Mouse (Mus musculus): ENCODE data around the gene Ndufb4.
A peak's percentile ranks its signal among the peaks of the same experiment; 100 is the strongest.
"Not testable (repeated sequence)": the region's sequence is repeated elsewhere in the genome, so short reads cannot be mapped to it uniquely, and the experiment has no call there.

Ndufb4 gene

DNA sequence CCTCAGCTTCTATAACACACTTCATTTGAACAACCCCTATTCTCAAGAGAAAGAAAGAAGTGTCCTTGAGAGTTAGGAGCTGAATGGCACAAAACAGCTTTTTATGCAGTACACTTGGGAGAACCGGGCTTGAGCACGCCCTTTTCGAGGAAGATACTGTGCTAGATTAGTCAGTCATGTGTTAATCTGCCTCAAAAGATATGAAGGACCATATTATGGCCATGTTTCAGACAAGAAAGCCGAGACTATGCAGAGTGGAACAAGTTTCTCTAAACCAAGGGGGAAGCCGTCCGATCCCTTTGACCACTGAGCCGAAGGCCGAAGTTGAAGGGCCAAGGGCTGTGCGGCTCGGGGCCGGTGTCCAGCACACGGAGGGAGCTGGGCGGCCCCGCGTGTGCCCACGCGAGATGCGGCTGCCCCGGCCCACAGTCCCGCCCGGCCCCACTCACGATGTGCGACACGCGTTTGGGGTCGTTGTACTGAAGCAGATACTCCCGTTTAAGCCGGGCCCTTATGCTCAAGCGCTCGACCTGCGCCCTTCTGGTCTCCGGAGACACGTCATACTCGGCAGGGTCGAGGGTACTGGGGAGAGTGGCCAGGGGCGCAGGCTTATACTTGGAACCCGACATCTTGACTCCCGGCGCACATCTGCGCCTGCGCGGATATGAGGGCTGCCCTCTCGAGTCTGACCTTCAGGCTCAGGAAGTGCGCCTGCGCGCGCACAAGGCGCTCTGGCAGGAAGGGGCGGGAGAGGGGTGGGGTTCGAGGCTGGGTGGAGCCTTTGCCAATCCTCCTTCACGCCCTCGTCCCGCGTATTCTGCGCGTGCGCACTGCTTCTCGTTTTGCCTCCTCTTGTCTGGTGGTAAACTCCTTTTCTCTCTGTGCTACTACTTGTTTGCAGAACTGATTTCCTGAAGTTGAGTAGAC is at the start of gene Ndufb4:
Gene Ndufb4 (minus strand): TSS at position 723 of the 927 bp plus-strand sequence.
- peak; percentile 85 to 93 for DNase-seq (ENCODE audit: low spot score in 2 of 2)

DNA sequence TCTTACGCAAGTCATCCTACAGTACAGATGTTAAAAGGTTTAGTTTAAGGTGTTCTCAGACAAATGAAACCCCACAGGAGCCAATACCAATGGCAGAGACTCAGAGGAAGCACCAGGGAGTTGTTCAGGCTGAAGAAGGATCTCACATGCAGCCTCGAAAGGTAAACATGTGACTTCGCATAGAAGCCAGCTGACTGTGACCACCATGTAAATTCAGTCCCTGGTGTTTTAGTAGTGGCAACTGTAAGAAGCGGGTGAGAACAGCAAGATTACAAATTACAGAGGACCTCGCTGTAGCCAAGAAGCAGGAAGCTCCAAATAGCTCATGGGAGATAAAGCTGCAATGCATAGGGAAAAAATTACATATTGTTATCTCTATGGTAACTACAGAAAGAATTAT is 49.6 kb upstream of the Ndufb4 start:
- no peak for DNase-seq (ENCODE audit: low spot score in 2 of 2)

DNA sequence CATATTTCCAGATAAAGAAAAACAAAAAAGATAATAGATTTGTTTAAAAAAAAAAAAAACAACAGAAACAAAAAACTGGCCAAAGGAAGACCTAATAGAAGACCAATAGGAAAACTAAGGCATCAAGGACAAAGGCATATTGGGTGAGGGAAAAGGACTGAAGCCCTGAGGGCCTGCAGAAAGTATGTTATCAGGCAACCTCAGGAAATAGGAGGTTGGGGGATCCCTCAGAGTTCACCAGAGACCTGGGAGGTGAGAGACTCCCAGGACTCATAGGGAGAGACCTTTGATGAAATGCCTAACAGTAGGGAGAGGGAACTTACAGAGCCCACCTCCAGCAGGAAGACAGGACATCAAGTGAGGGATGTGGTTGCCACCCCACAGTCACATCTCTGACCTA is 45.8 kb upstream of the Ndufb4 start:
- DNase-seq (ENCODE audit: low spot score in 2 of 2): not testable (repeated sequence)

DNA sequence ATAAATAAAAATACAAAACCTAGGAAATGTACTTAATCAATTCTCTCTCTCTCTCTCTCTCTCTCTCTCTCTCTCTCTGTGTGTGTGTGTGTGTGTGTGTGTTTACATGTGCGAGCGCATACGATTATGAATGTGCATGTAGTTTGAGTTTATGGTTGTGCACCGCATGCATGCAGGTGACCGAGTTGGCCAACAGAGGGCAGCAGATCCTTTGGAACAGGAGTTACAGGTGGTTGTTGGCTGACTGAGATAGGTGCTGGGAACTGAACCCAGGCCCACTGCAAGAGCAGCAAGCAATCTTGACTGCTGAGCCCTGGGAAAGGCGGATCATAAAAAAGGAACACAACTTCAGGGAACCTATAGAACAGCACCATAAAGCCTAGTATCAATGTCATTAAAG is 44.5 kb upstream of the Ndufb4 start:
- DNase-seq (ENCODE audit: low spot score in 2 of 2): no peak

DNA sequence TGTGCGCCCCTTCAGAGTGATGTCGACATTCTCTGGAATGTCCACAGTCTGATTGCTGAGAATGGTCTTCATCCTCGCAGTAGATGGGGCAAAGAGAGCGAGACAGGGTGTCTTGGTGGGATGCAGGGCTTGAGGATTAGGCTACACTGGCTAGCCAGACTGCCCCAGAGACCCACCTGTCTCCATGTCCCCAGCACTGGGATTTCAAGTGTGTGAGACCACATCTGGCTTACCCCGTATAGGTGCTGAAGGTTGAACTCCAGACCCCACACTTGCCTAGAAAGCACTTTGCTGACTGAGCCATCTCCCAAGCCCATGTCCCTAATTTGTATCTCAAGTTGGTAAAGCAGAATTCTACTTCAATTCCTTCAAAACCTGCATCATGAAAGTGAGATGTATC is 43.0 kb upstream of the Ndufb4 start:
- DNase-seq (ENCODE audit: low spot score in 2 of 2): no peak

DNA sequence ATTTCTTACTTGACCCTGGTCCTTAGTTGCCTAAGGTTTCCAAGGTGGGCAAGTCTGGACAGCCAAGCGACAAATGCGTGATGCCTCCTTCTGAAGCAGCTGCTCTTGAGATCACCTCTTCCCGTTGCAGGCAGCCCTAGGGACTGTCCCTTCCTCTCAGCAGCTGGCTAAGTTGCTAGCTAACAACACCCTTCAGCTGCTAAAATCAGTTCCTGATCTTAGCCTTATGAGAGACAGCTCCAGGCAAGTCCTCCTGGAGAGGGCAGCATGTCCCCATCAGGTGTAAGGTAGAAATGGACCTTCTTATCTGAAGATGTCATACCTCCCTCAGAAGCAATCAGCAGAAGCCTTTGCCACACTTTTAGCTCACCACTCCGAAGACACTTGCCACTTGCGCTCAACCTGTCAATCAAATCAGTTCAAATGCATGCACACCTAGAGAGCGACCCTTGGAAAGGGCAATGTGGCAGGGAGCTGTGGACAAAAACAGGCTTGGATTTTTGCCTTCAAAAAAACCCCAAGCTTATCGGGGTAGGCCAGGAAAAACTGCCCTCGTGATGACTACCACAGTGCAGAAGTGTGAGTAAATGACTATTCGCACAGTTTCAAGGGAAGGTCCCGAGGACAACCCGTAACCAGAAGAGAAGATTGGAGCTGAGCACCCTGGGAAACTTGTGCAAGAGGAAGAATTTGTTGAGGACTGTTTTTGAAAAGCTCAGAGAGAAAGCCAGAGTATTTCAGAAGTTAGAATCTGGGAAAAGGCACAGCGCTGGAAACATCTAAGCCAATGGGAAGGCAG is 36.9 kb upstream of the Ndufb4 start:
- DNase-seq (ENCODE audit: low spot score in 2 of 2): no peak

DNA sequence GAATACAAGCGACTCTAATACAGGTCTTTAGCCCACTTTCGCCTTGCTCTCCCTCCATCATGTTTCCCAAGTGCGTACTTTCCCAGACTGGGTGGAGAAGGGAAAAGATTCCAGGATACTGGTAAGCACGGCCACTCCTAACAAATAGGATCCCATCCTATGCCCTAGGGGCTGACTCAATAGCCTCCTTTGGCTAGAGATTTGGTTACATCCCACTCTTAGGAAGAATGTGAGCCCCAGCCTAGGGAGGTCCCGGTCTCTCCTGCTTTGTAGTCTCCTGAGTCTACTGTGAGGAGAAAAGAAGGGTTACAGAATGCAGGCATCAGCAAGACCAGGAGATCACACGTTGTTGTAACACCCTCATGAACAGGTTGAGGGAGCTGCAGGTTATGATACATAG is 36.2 kb upstream of the Ndufb4 start:
- no peak for DNase-seq (ENCODE audit: low spot score in 2 of 2)

DNA sequence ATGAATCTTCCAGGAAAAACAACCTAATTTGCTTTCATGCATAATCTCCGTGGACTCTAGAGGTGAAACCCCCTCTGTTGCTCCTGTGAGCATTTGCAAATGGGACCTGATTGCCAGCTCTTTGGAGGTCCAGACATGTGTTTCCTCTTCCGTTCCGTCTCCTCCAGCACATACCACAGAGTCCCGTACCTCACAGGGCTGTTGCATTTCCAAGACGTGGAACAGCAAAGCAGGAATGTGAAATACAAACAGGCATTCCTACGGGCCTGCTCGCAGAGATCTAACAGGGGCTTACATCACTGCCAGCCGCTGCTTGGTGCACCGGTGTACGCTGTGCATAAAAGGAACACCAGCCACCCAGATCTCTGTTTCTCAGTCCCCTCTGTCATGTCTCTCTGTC is 35.7 kb upstream of the Ndufb4 start:
- DNase-seq (ENCODE audit: low spot score in 2 of 2): no peak

DNA sequence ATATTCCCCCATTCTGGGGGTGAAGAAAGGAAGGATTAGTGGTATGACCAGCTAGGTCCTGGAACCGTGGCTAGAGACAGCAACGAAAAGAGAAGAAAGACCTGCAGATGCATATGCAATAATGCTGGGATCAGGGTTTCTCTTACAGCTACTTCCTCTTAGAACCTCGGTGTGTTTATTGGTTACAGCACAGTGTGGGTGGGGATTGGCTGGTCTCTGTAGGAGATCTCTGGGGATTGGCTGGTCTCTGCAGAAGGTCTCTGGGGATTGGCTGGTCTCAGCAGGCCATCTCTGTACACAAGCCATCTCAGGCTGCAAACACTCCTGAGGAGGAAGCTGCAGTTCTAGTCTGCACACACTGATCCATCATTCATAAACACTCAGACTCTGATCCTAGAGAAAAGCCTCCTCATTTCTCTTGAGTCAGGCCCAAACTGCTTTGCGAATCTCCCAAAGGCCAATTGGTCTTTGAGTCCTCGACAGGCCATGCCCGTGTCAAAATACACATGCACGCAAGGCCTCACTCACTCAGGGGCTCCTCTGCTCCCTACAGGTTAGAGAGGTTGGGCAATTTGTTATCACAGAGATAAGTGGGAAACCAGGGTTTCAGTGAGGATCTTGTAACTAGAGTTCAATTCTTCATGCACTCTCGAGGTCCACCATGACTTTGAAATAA is 35.1 kb upstream of the Ndufb4 start:
- DNase-seq (ENCODE audit: low spot score in 2 of 2): no peak

DNA sequence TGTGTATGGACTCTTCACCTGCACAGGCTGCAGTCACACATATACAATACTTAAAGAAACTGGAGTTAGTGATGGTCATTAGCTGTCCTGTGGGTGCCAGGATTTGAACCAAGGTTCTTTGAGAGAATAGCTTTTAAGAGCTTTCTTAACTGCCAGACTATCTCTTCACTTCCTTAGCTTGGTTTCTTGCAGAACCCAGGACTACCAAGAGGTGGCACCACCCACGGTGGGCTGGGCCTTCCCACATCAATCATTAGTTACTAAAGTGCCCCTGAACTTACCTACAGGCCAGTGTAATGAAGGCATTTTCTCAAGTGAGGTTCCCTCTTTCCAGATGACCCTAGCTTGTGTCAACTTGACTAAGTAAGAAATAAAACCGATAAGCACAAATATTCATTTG is 33.9 kb upstream of the Ndufb4 start:
- no peak for DNase-seq (ENCODE audit: low spot score in 2 of 2)

DNA sequence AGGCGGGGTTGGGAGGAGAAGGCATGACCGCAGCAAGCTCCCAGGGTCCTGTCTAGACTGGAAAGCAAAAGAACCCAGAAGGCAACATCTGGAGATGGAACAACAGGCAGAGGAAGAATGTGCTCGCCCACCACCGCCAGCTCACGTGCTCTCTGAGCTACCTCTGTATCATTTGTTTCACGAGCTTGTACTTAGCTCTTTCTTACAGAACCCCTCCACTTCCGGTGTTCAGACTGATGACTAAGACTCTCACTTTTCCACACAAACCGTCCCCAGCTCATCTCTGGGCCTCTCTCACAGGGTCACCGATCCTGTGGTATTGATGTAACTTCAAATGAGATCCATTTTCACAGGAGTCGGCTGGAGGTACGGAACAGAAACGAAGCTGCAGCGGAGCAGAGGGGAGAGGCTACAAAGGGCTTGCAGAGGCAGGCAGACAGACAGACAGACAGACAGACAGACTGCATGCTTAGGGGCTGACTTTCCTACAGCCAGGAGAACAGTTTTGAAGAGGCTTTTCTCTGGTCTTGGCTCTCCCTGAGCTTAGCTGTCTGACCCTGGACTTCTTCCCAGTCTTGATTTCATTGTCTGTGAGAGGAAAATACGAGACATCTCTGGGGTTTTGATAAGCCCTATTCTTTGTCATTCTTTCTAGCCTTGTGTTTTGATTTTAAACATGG is 33.2 kb upstream of the Ndufb4 start:
- DNase-seq (ENCODE audit: low spot score in 2 of 2): no peak

DNA sequence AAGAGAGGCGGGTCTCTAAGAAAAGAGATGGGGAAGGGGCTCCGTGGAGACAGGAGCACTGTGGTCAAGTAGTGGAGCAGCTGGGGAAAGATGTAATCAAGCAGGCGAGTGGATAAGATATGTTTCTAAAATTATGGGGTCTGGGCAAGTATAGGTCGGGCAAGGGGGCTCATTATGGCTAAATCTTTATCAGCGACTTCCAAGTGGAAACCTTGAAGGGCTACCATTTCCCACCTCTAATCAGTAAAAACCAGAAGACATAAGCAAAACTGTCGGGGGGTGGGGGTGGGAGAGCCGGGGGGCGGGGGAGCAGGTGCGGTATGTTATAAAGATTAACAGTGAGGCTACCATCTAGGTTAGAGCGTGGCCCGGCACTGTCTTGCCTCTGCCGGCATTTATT is 32.6 kb upstream of the Ndufb4 start:
- DNase-seq (ENCODE audit: low spot score in 2 of 2): no peak

DNA sequence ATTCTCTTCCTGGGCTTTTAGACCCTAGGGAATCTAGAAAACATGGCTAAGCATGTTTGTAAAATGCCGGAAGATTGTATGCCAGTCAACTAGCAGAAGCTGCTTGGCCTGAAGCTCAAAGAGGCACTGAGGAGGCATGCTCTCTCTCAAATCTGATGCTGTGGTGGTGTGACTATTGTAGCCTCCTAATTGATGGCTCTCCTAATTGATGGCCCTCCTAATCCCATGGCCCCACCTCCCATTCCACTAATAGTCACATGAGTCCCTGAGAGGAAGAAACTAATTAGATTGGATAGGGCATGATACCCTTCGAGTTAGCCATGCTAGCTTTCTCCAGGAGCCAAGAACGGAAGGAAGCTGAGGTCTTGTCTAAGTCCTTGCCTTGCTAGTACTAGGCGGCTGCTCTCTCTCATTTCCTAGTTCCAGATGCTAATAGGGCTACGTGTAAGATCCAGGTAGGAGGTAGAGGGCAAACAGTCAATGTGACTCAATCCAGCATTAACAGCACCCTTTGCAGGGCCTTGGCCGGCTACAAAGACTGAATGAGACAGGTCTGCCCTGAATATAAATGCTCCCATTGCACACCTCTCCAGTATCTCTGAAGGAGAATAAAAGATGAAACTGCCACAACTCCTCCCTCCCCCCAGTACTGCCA is 31.8 kb upstream of the Ndufb4 start:
- DNase-seq (ENCODE audit: low spot score in 2 of 2): no peak

DNA sequence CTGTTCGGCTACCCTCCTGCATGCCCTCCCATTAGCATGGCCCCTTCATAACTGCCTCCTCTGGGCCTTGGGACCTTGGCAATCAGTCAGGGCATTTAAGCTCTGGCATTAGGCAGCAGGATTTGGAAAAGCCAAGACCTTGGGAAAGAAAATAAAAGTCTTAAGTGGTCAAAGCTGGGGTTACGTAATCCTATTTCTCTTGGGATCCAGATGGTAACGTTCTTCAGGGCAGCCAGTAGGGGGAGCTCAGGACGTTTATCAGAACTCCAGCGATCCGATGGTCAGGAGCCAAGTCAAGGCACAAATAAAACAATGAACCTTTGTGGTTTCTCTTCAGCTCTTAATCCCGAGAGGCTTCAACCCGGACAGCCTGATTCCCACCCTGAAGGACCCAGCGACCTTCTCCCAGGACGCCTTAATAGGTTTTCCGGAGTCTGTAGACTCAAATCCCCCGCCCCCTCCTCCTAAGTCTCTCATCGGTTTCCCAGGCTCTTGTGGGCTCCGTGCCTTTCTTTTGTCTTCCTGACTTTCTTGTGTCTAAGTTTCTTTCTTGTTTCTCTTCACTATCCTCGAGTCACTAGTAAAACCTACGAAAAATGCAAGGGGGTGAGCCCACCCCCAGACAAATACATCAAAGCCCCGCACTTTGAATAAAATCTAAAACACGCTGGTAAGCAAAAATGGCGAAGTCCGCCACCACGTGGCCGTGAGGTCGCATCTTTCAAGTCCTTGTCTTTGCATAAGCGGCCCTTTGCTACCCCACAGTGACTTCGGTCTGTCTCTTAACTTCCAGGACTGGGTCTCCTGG is 30.6 kb upstream of the Ndufb4 start:
- DNase-seq (ENCODE audit: low spot score in 2 of 2): peak; percentile 59 to 73

DNA sequence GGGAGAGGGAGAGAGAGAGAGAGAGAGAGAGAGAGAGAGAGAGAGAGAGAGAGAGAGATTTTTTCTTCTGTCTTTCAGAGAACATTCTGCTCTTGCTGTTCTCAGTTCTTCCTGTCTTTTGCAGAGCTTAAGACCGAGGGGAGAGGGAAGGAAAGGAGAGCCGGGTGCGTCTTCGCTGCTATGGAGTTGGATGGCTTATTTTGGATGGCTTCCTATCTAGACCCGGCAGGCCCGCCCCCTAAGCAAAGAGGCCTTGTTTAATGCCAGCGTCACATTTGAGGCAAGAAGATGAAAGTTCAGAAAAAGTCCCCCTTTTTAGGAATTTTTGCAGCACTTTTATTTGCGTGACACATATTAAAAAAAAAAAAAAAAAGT is 30.0 kb upstream of the Ndufb4 start:
- DNase-seq (ENCODE audit: low spot score in 2 of 2): no peak

DNA sequence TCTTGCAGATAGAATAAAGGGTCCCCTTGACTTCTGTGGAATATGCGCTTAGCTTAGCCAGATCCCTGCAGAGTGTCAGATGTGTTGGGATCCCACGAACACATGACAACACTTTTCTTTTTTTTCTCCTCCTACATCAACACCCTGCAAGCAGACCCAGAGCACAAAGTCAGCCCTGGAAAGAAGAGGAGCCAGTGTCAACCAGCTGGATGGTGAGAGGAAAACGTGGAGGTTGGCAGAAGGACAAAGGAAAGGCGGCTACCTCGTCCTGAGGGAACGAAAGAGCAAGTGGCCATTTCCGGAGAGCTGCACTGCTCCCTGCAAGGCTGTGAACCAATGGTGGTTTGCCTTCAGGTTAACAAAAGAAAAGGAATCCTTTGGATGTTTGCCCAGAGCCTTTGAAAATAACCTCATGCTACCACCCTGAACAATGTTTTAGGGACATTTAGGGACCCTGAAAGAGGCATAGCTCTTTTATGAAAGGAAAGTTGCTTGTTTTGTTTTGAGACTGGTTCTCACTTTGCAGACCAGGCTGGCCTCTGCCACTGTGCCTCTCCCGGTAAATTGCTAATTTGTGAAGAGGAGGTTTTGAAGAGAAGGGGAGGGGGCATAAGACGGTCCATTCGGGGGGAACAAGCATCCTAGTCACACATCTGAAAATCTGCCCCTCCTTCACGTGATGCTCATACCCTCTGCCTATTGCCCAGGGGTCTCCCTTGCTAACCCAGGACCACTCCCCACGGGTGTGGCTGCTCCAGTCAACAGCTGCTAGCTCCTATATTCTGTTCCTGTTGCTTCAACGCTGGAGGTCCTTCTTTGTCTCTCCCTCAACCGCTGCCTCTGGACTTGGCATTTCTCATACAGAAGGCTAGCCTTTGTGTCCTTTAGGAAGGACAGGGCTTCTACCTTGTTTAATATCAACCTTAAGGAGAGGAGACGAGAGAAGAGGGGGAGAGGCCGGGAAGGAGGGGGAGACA is 29.2 kb upstream of the Ndufb4 start:
- DNase-seq (ENCODE audit: low spot score in 2 of 2): no peak

DNA sequence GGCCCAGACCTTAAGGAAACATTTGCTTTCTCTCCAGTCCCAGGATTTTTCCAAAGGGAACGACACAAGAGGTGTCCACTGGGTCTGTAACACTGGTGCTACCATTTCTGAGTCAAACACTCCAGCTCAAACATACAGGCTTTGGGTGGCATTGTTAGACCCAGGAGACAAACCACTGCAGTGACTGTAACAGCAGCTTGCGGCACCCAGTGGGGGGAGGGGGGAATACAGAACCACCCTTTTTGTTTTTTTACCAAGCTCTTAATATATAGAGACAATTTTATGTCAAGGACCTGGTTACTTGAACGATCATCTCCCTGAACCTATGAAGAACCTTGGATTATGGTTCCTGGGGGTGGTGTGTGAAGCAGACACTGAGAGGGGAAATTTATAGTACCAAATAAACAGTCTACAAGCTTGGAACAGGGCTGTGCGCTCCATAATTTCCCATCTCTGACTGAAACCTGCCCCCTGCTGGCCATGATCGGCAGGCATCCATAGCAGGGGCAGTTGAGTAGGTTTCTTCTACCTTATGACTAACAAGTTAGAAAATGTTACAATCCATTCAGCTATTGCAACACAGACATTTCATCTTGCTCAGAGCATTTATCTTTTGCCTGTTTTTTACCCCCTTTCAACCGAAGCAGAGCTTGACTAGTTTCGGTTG is 28.2 kb upstream of the Ndufb4 start:
- DNase-seq (ENCODE audit: low spot score in 2 of 2): peak; percentile 63 to 66

DNA sequence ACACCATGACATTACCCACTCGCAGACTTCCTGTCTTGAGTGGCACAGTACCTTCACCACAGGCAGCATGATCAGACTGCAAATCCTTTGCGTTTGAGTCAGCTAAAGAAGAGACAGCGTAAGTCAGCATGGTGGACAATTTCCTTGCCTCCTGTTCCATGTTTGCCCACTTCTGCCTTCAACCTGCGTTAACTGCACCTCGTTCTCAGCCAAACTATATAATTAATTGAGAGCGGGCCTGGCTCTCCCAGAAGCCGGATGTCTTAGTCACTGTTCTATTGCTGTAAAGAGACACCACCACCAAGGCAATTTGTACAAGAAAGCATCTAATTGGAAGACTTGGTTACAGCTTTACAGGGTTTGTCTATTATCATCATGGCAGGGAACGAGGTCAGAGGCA is 26.6 kb upstream of the Ndufb4 start:
- DNase-seq (ENCODE audit: low spot score in 2 of 2): no peak

DNA sequence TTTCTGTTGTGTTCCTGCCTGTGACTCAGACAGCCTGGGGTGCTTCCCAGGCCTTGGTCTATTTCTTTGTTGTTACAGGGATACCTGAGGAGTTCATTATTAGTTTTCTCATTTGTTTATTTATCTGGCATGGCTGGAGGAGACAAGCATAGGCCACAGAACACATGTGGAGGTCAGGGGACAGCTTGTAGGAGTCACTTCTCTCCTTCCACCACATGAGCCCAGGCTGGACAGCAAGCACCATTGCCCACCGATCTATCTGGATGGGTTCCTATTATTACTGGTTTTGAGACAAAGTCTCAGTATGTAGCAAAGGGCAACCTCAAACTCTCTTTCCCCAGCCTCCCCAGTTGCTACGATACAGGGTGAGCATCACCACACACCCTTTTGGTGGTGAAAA is 26.0 kb upstream of the Ndufb4 start:
- DNase-seq (ENCODE audit: low spot score in 2 of 2): no peak
